Mouse (Mus musculus): ENCODE data around the gene Pknox2.

Gene Pknox2

GRCm38 (mm10) chr9:37140464-37141181 lies 6.6 kb downstream of the Pknox2 start:
- DNase-seq (ENCODE audit: low read depth, low spot score) = no peak

- DNase-seq (ENCODE audit: low read depth, low spot score) = peak; percentile 81
Observed at GRCm38 (mm10) chr9:37139514-37139913, 7.7 kb downstream of the Pknox2 start.

GRCm38 (mm10) chr9:37138883-37139282 lies 8.3 kb downstream of the Pknox2 start:
- peak; percentile 86 for DNase-seq (ENCODE audit: low read depth, low spot score)

DNA sequence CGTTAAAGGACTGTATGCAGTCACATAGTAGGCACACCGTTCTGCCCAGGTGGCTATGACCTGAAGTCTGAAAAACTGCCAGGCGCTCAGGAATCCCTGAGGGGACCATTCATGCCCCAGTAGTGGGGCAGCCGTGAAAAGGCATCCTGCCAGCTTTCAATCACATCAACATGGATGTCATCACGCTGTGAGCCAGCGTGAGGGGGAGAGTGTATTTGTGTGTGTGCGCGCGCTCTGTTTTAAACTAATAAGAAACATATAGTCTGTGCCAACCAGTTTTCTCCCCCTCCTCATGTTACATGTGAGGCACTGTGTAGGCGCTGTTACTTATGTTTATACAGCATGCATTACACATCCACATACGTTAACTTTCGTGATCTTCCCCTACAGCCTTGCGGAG lies 10.9 kb downstream of the Pknox2 start:
- no peak for DNase-seq (ENCODE audit: low read depth, low spot score)

DNA sequence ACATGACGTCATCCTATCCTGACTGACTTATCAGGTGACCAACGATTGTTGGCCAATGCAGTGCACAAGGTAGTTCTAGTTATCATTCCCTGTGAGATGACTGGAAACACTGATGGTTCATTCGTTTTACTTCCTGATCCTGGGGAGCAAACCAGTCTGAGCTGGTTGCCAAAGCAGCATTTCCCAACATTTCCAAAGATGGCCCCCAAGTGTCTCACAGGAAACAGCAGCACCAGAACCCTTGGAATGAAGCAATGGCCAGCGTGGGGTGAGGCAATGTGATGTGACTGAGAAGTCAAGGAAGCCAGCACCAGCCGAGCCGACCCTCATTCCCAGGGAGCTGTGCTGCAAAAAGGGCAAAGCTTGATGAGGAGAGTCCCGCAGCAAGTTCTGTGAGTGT lies 13.7 kb downstream of the Pknox2 start:
- no peak for DNase-seq (ENCODE audit: low read depth, low spot score)

DNA sequence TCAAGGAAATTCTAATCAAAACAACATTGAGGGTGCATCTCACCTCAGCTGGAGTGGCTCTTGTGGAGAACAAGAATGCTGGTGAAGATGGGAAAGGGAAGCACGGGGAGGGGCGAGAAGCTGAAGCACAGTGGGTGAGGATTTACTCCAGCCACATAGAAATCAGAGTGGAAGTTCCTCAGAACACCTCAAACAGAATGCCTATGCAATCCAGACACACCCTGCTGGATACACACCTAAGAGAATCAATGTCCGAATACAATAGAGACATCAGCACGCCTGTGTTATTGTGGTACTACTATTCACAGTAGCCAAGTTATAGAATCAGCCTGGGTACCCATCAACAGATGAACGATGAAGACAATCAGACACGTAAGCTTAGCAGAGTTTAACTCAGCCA lies 18.2 kb downstream of the Pknox2 start:
- DNase-seq (ENCODE audit: low read depth, low spot score) = peak; percentile 53

DNA sequence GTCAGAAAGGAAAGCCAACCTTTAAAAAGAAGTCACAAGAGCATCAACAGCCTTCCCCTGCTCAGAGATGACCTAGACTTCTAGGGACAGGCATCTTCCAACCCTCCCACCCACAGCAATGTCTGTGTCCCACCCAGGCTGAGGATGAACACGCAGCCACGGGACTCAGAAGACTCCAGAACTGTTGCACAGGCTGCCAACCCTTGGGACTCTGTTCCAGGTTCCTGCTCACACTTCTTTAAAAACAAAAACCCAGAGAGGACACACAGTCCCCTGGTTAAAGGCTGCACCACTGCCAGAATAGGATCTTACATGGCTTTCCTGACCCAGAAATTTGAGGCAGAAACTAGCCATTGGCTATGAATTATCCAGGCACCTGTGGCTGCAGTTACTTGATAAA lies 21.0 kb downstream of the Pknox2 start:
- no peak for DNase-seq (ENCODE audit: low read depth, low spot score)

GRCm38 (mm10) chr9:37124696-37125480 lies 22.3 kb downstream of the Pknox2 start:
- no peak for DNase-seq (ENCODE audit: low read depth, low spot score)

GRCm38 (mm10) chr9:37123384-37123783 lies 23.8 kb downstream of the Pknox2 start:
- no peak for DNase-seq (ENCODE audit: low read depth, low spot score)

DNA sequence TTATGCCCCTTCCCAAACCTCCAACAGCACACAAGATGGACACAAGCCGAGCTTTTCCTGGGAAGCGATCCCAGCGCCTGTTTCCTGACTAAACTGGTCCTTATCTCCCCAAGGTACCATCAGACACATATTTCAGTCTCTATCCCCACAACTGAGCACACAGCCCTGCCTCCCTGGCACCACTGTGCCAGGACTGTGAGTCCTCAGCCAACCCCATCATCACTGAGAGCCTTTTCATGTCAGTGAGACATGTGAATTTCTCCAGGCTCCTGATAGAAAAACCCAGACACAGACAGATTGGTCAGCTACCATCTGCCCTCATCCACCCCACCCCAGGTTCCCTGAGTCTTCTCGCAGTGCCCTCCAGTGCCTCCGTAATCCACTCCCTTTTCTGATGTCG lies 24.2 kb downstream of the Pknox2 start:
- no peak for DNase-seq (ENCODE audit: low read depth, low spot score)

DNA sequence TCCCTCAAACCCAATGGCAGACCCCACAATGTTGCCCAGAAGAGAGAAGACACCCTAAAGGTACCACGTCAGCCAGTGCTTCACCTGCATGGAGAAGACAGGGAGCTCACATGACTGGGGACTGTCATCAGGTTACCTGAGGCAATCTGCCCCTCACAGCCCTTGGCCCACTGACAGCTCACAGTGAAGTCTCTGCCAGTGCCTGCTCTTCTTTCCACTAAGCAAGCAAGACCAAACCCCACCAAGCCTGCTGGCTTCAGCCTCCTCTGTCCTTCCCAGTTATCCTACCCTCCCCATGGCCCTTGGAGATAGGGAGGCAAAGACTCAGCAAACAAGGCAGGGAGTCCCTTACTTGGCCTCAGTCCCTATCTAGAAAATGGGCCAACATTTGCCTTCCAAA lies 24.8 kb downstream of the Pknox2 start:
- no peak for DNase-seq (ENCODE audit: low read depth, low spot score)

DNA sequence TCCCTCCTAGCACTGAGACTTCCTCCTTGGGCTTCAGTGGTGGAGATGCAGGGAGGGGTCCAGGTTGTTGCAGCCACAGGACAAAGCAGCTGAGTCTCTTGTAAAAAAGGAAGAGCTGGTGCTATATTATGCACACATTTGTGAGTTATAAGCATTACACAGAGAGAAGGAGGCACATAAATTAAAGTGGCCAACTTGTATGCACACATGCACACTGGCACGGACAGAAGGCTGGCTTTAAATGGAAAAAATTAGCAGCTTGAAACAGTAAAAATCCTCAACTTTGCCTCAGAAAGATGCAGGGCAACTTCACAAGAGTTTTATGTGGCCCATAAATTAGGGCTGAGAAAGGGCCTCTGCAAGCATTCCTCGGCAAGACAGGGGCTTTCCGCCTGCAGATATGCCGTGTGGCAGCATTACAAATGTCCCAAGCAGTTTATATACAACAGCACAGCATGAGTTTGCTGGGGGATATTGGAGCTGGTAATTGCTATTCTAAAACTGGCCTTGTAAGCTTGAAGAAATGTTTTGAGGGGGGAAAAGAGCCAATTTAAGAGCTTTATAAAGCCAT lies 25.4 kb downstream of the Pknox2 start:
- DNase-seq (ENCODE audit: low read depth, low spot score) = no peak

DNA sequence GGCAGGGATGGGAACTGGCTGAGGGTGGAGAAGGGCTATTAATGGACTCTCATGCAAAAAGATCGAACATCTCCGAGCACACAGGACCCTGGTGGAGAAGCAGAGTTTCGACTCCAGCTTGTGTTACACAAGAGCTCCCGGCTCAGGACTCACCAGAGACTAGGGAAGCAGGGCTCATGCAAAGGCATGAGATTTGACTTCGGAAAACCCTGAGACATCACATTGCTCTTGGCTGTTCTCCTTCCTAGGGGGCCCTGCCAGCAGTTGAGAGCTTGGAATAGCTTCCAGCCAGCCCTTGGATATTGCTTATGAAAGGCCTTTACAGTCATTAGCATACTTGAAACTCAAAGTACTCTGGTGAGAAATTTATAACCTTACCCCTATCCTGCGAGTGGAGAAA lies 26.4 kb downstream of the Pknox2 start:
- DNase-seq (ENCODE audit: low read depth, low spot score) = no peak

DNA sequence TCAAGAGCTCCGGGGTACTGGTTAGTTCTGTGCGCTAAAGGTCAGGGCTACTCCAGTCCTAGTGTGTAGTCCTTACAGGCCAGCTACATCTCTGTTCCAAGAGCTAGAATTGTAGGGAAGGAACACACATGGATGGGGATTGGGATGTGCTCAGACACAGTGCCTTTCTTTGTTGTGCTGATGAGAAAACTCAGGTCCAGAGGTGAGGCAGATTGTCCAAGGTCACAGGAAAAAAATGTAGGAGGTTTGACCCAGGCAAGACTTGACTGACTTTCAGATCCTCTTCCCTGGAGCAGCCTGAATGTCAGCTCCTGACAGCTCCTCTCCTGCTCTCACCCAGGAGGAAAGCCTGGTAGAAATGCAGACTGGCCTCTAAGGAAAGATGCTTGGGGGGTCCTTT lies 29.7 kb downstream of the Pknox2 start:
- peak; percentile 79 for DNase-seq (ENCODE audit: low read depth, low spot score)

DNA sequence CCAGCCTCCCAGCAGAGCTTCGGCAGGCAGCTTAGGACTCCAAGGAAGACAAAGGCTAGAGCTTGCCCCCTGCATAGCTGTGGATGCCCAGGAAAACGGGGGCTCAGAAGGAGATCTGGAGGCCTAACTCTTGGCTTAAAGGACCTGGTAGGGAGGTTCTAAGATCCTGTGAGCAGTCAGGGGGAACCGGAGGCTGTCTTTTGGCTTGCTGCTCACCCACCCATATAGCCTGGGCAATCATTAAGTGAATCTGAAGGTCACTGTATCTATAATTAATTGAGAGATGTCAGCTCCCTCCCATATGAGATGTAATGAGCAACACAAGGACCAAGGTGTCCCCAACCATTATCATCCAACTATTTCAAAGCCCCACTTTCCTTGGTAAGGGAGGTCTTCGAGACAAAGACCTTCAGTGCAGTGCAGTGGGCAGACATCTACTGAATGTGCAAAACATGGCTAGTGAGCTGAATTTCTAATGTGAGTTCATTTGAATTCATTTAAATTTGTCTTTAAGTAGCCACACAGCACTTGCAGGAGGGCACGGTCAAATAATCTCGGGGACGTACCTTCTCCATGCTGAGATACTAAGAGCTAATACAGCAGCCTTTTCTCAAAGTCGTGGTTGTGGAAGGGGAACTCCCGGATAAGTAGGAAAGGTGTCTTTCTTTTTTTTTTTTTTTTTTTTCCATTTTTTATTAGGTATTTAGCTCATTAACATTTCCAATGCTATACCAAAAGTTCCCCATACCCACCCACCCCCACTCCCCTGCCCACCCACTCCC lies 30.4 kb downstream of the Pknox2 start:
- no peak for DNase-seq (ENCODE audit: low read depth, low spot score)

DNA sequence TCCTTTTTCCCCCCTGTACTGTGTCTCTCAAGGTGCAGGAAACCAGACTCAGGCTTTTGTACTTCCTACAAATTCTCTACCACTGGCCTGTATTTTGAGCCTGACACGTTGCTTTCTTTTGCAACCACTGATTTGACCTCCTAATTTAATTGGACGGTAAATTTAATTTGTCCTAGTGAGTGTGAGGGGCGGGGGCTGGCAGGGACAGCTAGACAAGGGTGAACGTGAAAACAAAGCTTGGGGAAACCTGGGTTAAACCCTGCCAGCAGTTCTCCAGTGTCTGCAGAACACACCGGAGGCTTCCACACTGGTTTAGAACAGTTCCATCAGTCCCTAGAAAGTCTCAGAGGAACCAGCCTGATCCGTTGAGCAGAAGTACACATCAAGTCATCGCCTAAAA lies 31.4 kb downstream of the Pknox2 start:
- DNase-seq (ENCODE audit: low read depth, low spot score) = no peak

DNA sequence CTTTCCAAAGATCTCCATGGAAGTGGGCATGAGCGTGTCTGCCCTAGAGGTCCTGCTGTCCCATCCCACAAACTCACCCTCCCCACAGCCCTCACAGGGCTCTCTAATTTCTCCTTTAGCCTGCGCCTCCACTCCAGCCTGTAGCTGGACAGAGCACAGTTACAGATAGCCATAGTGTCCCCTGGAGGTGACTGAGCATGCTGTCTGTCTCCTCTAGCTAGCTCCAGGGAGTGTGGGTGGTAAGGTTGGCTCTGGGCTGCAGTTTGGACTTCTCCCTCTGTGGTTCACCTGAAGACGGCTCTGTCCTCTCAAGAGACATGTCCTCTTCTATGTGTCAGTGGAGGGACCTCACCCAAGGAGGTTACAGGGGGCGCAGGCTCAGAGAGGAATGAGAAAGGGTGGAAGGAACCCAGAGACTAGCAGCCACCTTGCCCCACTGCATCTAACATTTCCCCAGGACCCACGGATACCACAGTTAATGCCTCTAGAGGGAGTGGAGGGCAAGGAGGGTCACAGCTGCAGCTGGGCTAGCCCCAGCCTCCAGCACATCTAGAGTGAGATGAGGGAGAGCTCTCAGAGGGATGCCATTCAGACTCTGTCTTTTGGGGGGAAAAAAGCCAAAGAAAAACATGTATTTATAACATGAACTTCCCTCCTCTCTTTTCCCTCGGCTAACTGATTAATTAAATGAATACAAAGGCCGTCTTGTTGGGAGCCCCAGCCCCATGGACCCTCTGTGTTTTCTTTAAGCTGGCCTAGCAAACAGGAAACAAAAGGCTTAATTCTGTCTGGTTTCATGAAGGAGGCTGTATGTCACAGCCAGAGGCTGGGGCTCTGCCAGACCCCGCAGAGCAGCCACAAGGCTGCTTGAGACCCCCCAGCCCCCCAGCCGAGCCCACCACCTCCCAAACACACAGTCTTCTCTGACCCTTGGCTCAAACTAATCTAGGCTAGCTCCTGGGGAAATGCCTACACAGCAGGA lies 32.6 kb downstream of the Pknox2 start:
- peak; percentile 25 for DNase-seq (ENCODE audit: low read depth, low spot score)

- DNase-seq (ENCODE audit: low read depth, low spot score) = no peak
Observed at GRCm38 (mm10) chr9:37107546-37107945, 39.7 kb downstream of the Pknox2 start.

DNA sequence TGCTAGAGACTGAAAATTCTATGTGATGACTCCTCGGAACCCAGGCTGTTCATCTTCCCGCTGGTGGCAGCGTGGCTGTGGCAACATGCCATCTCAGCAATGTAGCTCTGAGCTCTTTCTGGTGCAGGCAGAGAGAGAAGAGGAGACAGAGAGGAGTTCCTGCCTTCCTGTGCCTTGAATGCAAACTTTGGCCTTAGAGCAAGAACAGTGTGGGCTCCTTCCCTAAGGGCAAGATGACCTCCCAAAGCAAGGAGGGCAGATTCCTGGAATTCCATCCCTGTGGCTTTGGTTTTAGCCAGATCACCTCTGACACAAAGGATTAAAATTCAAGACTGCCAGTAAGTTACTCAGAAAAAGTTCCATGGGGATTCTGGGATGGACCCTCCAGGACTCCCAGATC lies 40.4 kb downstream of the Pknox2 start:
- peak; percentile 95 for DNase-seq (ENCODE audit: low read depth, low spot score)

- DNase-seq (ENCODE audit: low read depth, low spot score) = no peak
Observed at GRCm38 (mm10) chr9:37104249-37104648, 43.0 kb downstream of the Pknox2 start.

GRCm38 (mm10) chr9:37103778-37104177 lies 43.4 kb downstream of the Pknox2 start:
- no peak for DNase-seq (ENCODE audit: low read depth, low spot score)

Measured in ZHBTc4 (cell line).